Mouse (Mus musculus) kidney, postnatal 10 days (tissue): ENCODE results near the gene Fbxl20.

Experiments
- DNase-seq: peaks from one replicate; pipeline ENCODE4 v3.0.0; 2021; ENCODE audit warnings: mixed read lengths

Fbxl20 gene

GRCm38 (mm10) chr11:98086574-98086973, 63.6 kb downstream of the Fbxl20 start:
- no peak for DNase-seq

- no peak for DNase-seq
Measured at GRCm38 (mm10) chr11:98086141-98086540, 64.1 kb downstream of the Fbxl20 start.

- no peak for DNase-seq
Measured at GRCm38 (mm10) chr11:98082745-98083144, 67.5 kb downstream of the Fbxl20 start.

- DNase-seq = no peak
Measured at GRCm38 (mm10) chr11:98080450-98080849, 69.8 kb downstream of the Fbxl20 start.

- no peak for DNase-seq
Measured at GRCm38 (mm10) chr11:98077086-98077485, 73.1 kb downstream of the Fbxl20 start.

- DNase-seq = peak; percentile 94
Measured at GRCm38 (mm10) chr11:98075195-98075808, 74.9 kb downstream of the Fbxl20 start.

GRCm38 (mm10) chr11:98073442-98073841, 76.8 kb downstream of the Fbxl20 start:
- no peak for DNase-seq

GRCm38 (mm10) chr11:98067255-98067654, 82.9 kb downstream of the Fbxl20 start:
- DNase-seq = no peak

GRCm38 (mm10) chr11:98066201-98066600, 84.0 kb downstream of the Fbxl20 start:
- no peak for DNase-seq

GRCm38 (mm10) chr11:98061904-98062562, 88.2 kb downstream of the Fbxl20 start:
- no peak for DNase-seq

GRCm38 (mm10) chr11:98061441-98061840, 88.8 kb downstream of the Fbxl20 start:
- no peak for DNase-seq

- DNase-seq = no peak
Measured at GRCm38 (mm10) chr11:98060104-98060692, 90.0 kb downstream of the Fbxl20 start.

- DNase-seq = no peak
Measured at GRCm38 (mm10) chr11:98059662-98060061, 90.5 kb downstream of the Fbxl20 start.

GRCm38 (mm10) chr11:98057998-98058397, 92.2 kb downstream of the Fbxl20 start:
- no peak for DNase-seq

- DNase-seq = no peak
Measured at GRCm38 (mm10) chr11:98057466-98057865, 92.7 kb downstream of the Fbxl20 start.

GRCm38 (mm10) chr11:98052989-98053834, 97.0 kb downstream of the Fbxl20 start, which contains the start of gene Stac2:
Stac2 (minus strand) TSS chr11:98053462.
- DNase-seq = peak; percentile 90

GRCm38 (mm10) chr11:98052129-98052988, 97.8 kb downstream of the Fbxl20 start:
- peak; percentile 52 for DNase-seq

- DNase-seq = no peak
Measured at GRCm38 (mm10) chr11:98051611-98052128, 98.5 kb downstream of the Fbxl20 start.

GRCm38 (mm10) chr11:98050940-98051339, 99.3 kb downstream of the Fbxl20 start:
- DNase-seq = no peak

- DNase-seq = no peak
Measured at GRCm38 (mm10) chr11:98050520-98050815, 99.7 kb downstream of the Fbxl20 start.

GRCm38 (mm10) chr11:98049672-98050519, 100.3 kb downstream of the Fbxl20 start:
- no peak for DNase-seq
